Mouse (Mus musculus): Measurements from ENCODE around the gene Pstk.
"Not testable (repeated sequence)": the region's sequence is repeated elsewhere in the genome, so short reads cannot be mapped to it uniquely, and the experiment has no call there.

The Pstk gene

GRCm38 (mm10) chr7:131370648-131371469 is at the start of gene Pstk:
Pstk (plus strand) TSS chr7:131371141.
- peak; percentile 84 for DNase-seq

GRCm38 (mm10) chr7:131322192-131322591 is 48.7 kb upstream of the Pstk start, which contains the start of gene Cuzd1:
Cuzd1 (minus strand) TSS chr7:131322292.
- DNase-seq: no peak

- DNase-seq: no peak
Observed at GRCm38 (mm10) chr7:131327054-131327453, 43.9 kb upstream of the Pstk start.

GRCm38 (mm10) chr7:131329416-131329815 is 41.5 kb upstream of the Pstk start, which contains the start of gene Fam24b:
Fam24b (minus strand) TSS chr7:131329516.
- DNase-seq: no peak

GRCm38 (mm10) chr7:131331688-131332087 is 39.3 kb upstream of the Pstk start:
- DNase-seq: no peak

- DNase-seq: no peak
Observed at GRCm38 (mm10) chr7:131333564-131333963, 37.4 kb upstream of the Pstk start, which contains the start of gene Fam24a. Fam24a (plus strand) TSS chr7:131333864.

- no peak for DNase-seq
Observed at GRCm38 (mm10) chr7:131337502-131338068, 33.4 kb upstream of the Pstk start.

- no peak for DNase-seq
Observed at GRCm38 (mm10) chr7:131345856-131346541, 24.9 kb upstream of the Pstk start.

- no peak for DNase-seq
Observed at GRCm38 (mm10) chr7:131356105-131356504, 14.8 kb upstream of the Pstk start.

GRCm38 (mm10) chr7:131362269-131362614 is 8.7 kb upstream of the Pstk start:
- DNase-seq: no peak

GRCm38 (mm10) chr7:131362615-131363300 is 8.2 kb upstream of the Pstk start, which contains the start of gene 2310057M21Rik:
2310057M21Rik (minus strand) TSS chr7:131362759.
- DNase-seq: peak; percentile 96

- DNase-seq: no peak
Observed at GRCm38 (mm10) chr7:131364131-131364530, 6.8 kb upstream of the Pstk start.

GRCm38 (mm10) chr7:131371470-131371860 is 524 bp downstream of the Pstk start:
- DNase-seq: no peak

- no peak for DNase-seq
Observed at GRCm38 (mm10) chr7:131371880-131372651, 1.1 kb downstream of the Pstk start.

- not testable (repeated sequence) for DNase-seq
Observed at GRCm38 (mm10) chr7:131391761-131392160, 20.8 kb downstream of the Pstk start.

- DNase-seq: no peak
Observed at GRCm38 (mm10) chr7:131409321-131409987, 38.5 kb downstream of the Pstk start.

GRCm38 (mm10) chr7:131409988-131410385 is 39.0 kb downstream of the Pstk start:
- DNase-seq: no peak

- peak; percentile 96 for DNase-seq
Observed at GRCm38 (mm10) chr7:131410416-131411058, 39.6 kb downstream of the Pstk start, which contains the start of the genes Ikzf5 and Acadsb. Ikzf5 (minus strand) TSS chr7:131410521. Acadsb (plus strand) TSS chr7:131410601.

GRCm38 (mm10) chr7:131411221-131411940 is 40.4 kb downstream of the Pstk start:
- DNase-seq: no peak

- DNase-seq: no peak
Observed at GRCm38 (mm10) chr7:131411941-131412270, 41.0 kb downstream of the Pstk start.
